Mouse (Mus musculus): ENCODE data around the gene BC028528. TPM values are rescaled to one million over a fixed set of nuclear protein-coding genes. Genes with fewer than 3 reads are reported as not detected.

The BC028528 gene
- 12.3 and 25.0 TPM in 2 replicates for polyA plus RNA-seq (2014; fragmentation: Nextera tagmentation; extraction: Ambion mirVana)

DNA sequence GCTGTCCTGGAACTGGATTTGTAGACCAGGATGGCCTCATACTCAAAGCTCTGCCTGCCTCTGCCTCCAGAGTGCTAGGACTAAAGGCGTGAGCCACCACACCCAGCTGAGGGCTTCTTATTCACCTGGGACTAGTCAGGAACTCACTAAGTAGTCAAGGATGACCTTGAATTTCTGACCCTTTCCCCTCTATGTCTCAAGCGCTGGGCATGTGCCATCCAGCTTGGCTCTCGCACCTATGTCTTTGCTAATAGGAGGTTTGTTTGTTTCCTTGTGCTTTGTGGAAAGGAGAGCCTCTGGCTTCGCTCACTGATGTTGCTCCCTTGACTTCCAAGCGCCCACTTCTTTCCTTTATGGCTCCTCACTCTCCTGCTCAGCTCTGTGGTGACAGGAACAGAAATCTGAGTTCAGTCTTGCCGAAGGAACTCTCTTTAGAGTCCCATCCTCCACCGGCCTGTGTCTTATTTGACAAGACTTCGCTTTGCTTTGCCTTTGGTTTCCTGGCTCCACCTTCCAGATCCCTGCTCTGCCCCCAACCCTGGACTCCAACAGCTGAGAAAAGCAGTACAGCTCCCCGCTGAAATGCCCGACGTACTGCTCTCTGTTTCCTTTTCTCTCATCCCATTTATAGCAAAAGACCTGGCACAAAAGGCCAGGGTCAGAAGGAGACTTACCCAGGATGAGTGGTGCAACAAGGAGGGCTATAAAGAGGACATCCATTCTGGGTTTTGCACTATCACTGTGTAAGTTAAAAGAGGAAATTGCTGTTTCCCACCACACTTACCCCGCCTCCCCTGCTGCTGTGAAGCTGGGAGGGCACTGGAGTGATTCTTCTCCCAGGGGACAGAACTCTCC is at the start of gene BC028528:
Gene BC028528 (minus strand): TSS at position 795 of the 855 bp plus-strand sequence.
- 22% methylated on average over 12 of the region's 12 CpGs for WGBS
- Histone ChIP-seq H3K4me2 (ENCODE audit: low read depth, low read length) (peak within 1 kb of the TSS; percentile 27; the same call in 1 of the 2 replicates), H3K4me1 (ENCODE audit: control insufficient read depth, insufficient read depth, low read length) (peaks cover 9% of the 10 kb centered on the region), H3K4me3 (ENCODE audit: low read depth, low read length) (peak within 1 kb of the TSS; percentile 9; the same call in 1 of the 2 replicates), H3K27me3 (ENCODE audit: control insufficient read depth, insufficient read depth, low read length) (no peaks in the 10 kb centered on the region), H3K27ac (ENCODE audit: low read depth, low read length) (peak within 1 kb of the TSS; percentile 55), H3K9ac (replicated peaks; ENCODE audit: low read depth, low read length) (peak within 1 kb of the TSS; percentile 32; the same call in 1 of the 2 replicates), H3K9me3 (ENCODE audit: control insufficient read depth, low read length) (no peaks in the 10 kb centered on the region), H3K36me3 (ENCODE audit: control insufficient read depth, insufficient read depth, low read length) (no peaks in the 10 kb centered on the region)
- ATAC-seq (ENCODE audit: low read depth): no peak

DNA sequence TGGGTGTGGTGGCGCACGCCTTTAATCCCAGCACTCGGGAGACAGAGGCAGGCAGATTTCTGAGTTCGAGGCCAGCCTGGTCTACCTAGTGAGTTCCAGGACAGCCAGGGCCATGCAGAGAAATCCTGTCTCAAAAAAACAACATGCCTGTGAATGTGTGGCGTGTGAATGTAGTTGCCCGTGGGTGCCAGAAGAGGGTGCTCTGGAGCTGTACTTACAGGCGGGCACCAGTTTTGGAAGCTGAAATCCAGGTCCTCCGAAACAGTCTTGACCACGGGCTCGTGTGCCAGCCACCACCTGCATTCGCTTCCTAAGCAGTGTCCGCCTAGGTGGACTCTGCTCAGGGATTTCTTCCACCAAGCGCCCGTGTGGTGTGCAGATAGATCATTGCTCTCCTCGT is 47.0 kb upstream of the BC028528 start:
- no peak overlapping the region for H3K9ac ChIP-seq (replicated peaks; ENCODE audit: low read depth, low read length)
- no peaks in the 10 kb centered on the region for H3K27me3 ChIP-seq (ENCODE audit: control insufficient read depth, insufficient read depth, low read length)
- H3K36me3 ChIP-seq (ENCODE audit: control insufficient read depth, insufficient read depth, low read length): peaks cover 39% of the 10 kb centered on the region
- no peak overlapping the region for H3K4me3 ChIP-seq (ENCODE audit: low read depth, low read length)
- H3K9me3 ChIP-seq (ENCODE audit: control insufficient read depth, low read length): no peaks in the 10 kb centered on the region
- no peaks in the 10 kb centered on the region for H3K4me1 ChIP-seq (ENCODE audit: control insufficient read depth, insufficient read depth, low read length)
- no peak overlapping the region for H3K27ac ChIP-seq (ENCODE audit: low read depth, low read length)
- no peak overlapping the region for H3K4me2 ChIP-seq (ENCODE audit: low read depth, low read length)
- WGBS: 94% methylated on average over 15 of the region's 15 CpGs
- ATAC-seq (ENCODE audit: low read depth): no peak

DNA sequence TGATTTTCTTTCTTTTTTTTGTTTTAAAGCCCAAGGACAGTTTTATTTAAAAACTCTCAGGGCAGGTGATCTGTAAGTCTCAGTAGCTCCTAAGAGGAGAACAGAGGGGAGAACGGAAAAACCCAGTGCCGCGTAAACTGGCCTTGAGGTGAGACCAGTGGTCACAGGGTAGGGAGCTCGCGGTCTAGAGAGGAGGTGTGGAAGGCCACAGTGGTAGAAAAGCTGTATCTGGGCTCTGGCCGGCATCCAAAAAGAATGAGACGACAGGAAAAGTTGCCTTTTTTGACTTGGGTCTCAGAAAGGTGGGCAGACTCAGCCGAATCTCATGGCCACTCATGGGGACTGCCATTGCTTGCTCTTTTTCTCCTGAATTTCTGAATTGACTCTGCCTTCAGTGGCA is 46.4 kb upstream of the BC028528 start:
- H3K4me1 ChIP-seq (ENCODE audit: control insufficient read depth, insufficient read depth, low read length): no peaks in the 10 kb centered on the region
- peaks cover 38% of the 10 kb centered on the region for H3K36me3 ChIP-seq (ENCODE audit: control insufficient read depth, insufficient read depth, low read length)
- H3K27ac ChIP-seq (ENCODE audit: low read depth, low read length): no peak overlapping the region
- H3K27me3 ChIP-seq (ENCODE audit: control insufficient read depth, insufficient read depth, low read length): no peaks in the 10 kb centered on the region
- H3K9ac ChIP-seq (replicated peaks; ENCODE audit: low read depth, low read length): no peak overlapping the region
- no peak for ATAC-seq (ENCODE audit: low read depth)
- H3K4me3 ChIP-seq (ENCODE audit: low read depth, low read length): no peak overlapping the region
- H3K9me3 ChIP-seq (ENCODE audit: control insufficient read depth, low read length): no peaks in the 10 kb centered on the region
- H3K4me2 ChIP-seq (ENCODE audit: low read depth, low read length): no peak overlapping the region
- over 99% methylated on average over 8 of the region's 8 CpGs for WGBS

- H3K27me3 ChIP-seq (ENCODE audit: control insufficient read depth, insufficient read depth, low read length): peaks cover 2% of the 10 kb centered on the region; the same call in 1 of the 2 replicates
- H3K4me2 ChIP-seq (ENCODE audit: low read depth, low read length): no peak overlapping the region
- H3K36me3 ChIP-seq (ENCODE audit: control insufficient read depth, insufficient read depth, low read length): peaks cover 25% of the 10 kb centered on the region
- no peak overlapping the region for H3K27ac ChIP-seq (ENCODE audit: low read depth, low read length)
- no peak for ATAC-seq (ENCODE audit: low read depth)
- H3K9me3 ChIP-seq (ENCODE audit: control insufficient read depth, low read length): no peaks in the 10 kb centered on the region
- no peak overlapping the region for H3K9ac ChIP-seq (replicated peaks; ENCODE audit: low read depth, low read length)
- WGBS: 97% methylated on average over 1 of the region's 1 CpGs
- H3K4me3 ChIP-seq (ENCODE audit: low read depth, low read length): no peak overlapping the region
- H3K4me1 ChIP-seq (ENCODE audit: control insufficient read depth, insufficient read depth, low read length): no peaks in the 10 kb centered on the region
Observed at GRCm38 (mm10) chr3:95934448-95934847, 42.6 kb upstream of the BC028528 start.

GRCm38 (mm10) chr3:95933111-95933750 is 41.4 kb upstream of the BC028528 start:
- no peak for ATAC-seq (ENCODE audit: low read depth)
- Histone ChIP-seq H3K4me3 (ENCODE audit: low read depth, low read length) (no peak overlapping the region), H3K27ac (ENCODE audit: low read depth, low read length) (no peak overlapping the region), H3K27me3 (ENCODE audit: control insufficient read depth, insufficient read depth, low read length) (peaks cover 2% of the 10 kb centered on the region; the same call in 1 of the 2 replicates), H3K4me2 (ENCODE audit: low read depth, low read length) (no peak overlapping the region), H3K9ac (replicated peaks; ENCODE audit: low read depth, low read length) (no peak overlapping the region), H3K4me1 (ENCODE audit: control insufficient read depth, insufficient read depth, low read length) (no peaks in the 10 kb centered on the region), H3K9me3 (ENCODE audit: control insufficient read depth, low read length) (no peaks in the 10 kb centered on the region), H3K36me3 (ENCODE audit: control insufficient read depth, insufficient read depth, low read length) (peaks cover 19% of the 10 kb centered on the region)
- WGBS: 95% methylated on average over 7 of the region's 7 CpGs

- H3K4me3 ChIP-seq (ENCODE audit: low read depth, low read length): no peak overlapping the region
- peaks cover 2% of the 10 kb centered on the region; the same call in 1 of the 2 replicates for H3K27me3 ChIP-seq (ENCODE audit: control insufficient read depth, insufficient read depth, low read length)
- no peaks in the 10 kb centered on the region for H3K4me1 ChIP-seq (ENCODE audit: control insufficient read depth, insufficient read depth, low read length)
- no peak overlapping the region for H3K4me2 ChIP-seq (ENCODE audit: low read depth, low read length)
- H3K27ac ChIP-seq (ENCODE audit: low read depth, low read length): no peak overlapping the region
- no peak for ATAC-seq (ENCODE audit: low read depth)
- H3K9me3 ChIP-seq (ENCODE audit: control insufficient read depth, low read length): no peaks in the 10 kb centered on the region
- H3K36me3 ChIP-seq (ENCODE audit: control insufficient read depth, insufficient read depth, low read length): peaks cover 13% of the 10 kb centered on the region; the same call in 1 of the 2 replicates
- H3K9ac ChIP-seq (replicated peaks; ENCODE audit: low read depth, low read length): no peak overlapping the region
- 94% methylated on average over 7 of the region's 7 CpGs for WGBS
Observed at GRCm38 (mm10) chr3:95932566-95932965, 40.8 kb upstream of the BC028528 start.

DNA sequence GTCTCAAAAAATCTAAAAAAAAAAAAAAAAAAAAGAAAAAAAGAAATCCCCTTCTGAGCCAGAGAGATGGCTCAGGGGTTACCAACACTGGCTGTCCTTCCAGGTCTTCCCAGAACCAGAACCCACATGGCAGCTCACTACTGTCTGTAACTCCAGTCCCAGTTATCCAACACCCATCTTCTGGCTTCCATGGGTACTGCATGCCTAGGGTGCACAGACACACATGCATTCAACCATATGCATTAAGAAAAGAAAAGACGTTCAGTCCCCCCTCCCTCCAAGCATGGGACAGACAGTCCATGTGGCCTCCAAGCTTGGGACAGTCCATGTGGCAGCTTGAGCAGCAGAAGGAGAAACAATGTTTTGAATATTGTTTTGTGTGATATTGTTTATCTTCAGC is 40.4 kb upstream of the BC028528 start:
- no peak overlapping the region for H3K27ac ChIP-seq (ENCODE audit: low read depth, low read length)
- 46% methylated on average over 1 of the region's 1 CpGs for WGBS
- peaks cover 9% of the 10 kb centered on the region; the same call in 1 of the 2 replicates for H3K36me3 ChIP-seq (ENCODE audit: control insufficient read depth, insufficient read depth, low read length)
- H3K27me3 ChIP-seq (ENCODE audit: control insufficient read depth, insufficient read depth, low read length): peaks cover 2% of the 10 kb centered on the region; the same call in 1 of the 2 replicates
- H3K9ac ChIP-seq (replicated peaks; ENCODE audit: low read depth, low read length): no peak overlapping the region
- H3K4me1 ChIP-seq (ENCODE audit: control insufficient read depth, insufficient read depth, low read length): no peaks in the 10 kb centered on the region
- ATAC-seq (ENCODE audit: low read depth): no peak
- no peaks in the 10 kb centered on the region for H3K9me3 ChIP-seq (ENCODE audit: control insufficient read depth, low read length)
- no peak overlapping the region for H3K4me2 ChIP-seq (ENCODE audit: low read depth, low read length)
- H3K4me3 ChIP-seq (ENCODE audit: low read depth, low read length): no peak overlapping the region

DNA sequence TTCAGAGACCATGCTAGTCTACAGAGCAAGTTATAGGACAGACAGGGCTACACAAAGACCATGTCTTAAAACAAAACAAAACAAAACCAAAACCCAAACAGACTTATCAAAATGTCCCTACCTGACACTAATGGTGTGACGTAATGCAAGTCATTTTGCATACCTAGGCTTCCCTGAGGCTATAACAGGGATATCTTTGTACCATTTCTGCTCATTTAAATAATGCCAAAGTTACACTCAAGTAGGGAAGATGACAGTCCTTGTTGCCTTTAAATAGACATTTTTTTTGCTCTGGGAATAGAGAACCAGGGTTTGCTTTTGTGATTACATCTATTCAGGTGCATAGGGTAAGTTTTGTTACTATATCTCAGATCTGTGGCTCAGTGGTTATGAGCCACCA is 39.7 kb upstream of the BC028528 start:
- 89% methylated on average over 1 of the region's 1 CpGs for WGBS
- Histone ChIP-seq H3K9me3 (ENCODE audit: control insufficient read depth, low read length) (no peaks in the 10 kb centered on the region), H3K4me2 (ENCODE audit: low read depth, low read length) (no peak overlapping the region), H3K27me3 (ENCODE audit: control insufficient read depth, insufficient read depth, low read length) (peaks cover 2% of the 10 kb centered on the region; the same call in 1 of the 2 replicates), H3K27ac (ENCODE audit: low read depth, low read length) (no peak overlapping the region), H3K4me1 (ENCODE audit: control insufficient read depth, insufficient read depth, low read length) (no peaks in the 10 kb centered on the region), H3K36me3 (ENCODE audit: control insufficient read depth, insufficient read depth, low read length) (peaks cover 6% of the 10 kb centered on the region; the same call in 1 of the 2 replicates), H3K9ac (replicated peaks; ENCODE audit: low read depth, low read length) (no peak overlapping the region), H3K4me3 (ENCODE audit: low read depth, low read length) (no peak overlapping the region)
- ATAC-seq (ENCODE audit: low read depth): no peak

DNA sequence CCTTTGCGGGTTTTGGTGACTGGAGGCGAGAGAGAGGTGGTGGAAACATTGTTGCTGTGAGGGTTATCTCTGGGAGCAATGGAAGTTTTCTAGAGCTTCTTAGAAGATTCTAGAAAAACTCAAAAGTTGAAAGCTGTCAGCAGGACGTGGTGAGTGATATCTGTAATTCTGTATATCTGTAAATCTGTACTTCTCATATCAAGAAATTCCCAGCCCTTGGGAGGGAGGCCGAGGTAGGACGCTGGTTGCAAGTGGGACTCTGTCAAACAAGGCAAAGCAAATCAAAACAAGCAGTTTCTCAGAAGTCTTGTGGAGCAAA is 38.6 kb upstream of the BC028528 start:
- Histone ChIP-seq H3K9ac (replicated peaks; ENCODE audit: low read depth, low read length) (peak overlapping the region; percentile 77), H3K4me1 (ENCODE audit: control insufficient read depth, insufficient read depth, low read length) (no peaks in the 10 kb centered on the region), H3K4me3 (ENCODE audit: low read depth, low read length) (peak overlapping the region; percentile 85), H3K27me3 (ENCODE audit: control insufficient read depth, insufficient read depth, low read length) (peaks cover 2% of the 10 kb centered on the region; the same call in 1 of the 2 replicates), H3K9me3 (ENCODE audit: control insufficient read depth, low read length) (no peaks in the 10 kb centered on the region), H3K4me2 (ENCODE audit: low read depth, low read length) (peak overlapping the region; percentile 67), H3K36me3 (ENCODE audit: control insufficient read depth, insufficient read depth, low read length) (peaks cover 4% of the 10 kb centered on the region; the same call in 1 of the 2 replicates), H3K27ac (ENCODE audit: low read depth, low read length) (peak overlapping the region; percentile 72; the same call in 1 of the 2 replicates)
- ATAC-seq (ENCODE audit: low read depth): no peak
- 3% methylated on average over 5 of the region's 5 CpGs for WGBS
